8 mouse cellular contexts compared by ENCODE assay signal in the genomic region with DNA sequence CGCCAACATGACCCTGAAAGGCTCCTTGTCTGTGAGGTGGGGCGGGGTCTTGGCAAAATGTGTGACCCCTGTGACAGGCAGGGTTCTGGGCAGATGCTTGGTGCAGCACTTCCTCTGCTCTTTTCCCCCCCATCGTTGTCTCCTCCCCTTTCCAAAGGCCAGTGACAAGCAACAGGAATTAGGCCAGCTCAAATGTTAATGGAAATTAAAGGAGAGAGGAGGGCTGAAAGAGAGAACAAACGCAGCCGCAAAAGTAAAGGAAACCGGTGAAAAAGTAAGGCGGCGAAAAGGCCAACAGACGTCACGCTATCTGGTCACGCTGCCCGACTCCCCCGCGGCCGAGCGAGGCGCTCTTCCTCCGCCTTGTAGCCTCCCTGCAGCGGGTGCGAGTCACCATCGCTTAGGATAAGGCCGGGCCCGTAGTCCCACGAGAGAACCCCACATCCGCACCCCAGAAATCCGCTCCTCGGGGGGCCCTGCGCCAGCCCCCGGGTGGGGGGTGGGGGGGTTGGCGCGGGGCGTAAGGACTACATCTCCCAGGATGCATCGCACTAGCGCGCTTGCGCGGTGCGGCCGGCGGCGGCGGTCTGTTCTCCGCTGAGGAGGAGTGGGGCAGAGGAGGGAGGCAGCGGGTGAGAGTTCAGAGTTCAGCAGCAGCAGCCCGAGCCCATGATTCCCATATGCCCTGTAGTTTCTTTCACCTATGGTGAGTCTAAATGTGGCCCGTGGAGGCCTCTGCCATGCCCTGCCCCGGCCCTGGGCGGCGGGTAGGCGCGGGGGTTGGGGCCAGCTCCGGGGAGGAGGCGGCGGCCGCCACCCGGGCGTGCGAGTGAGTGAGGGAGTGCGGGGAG. TPM values are rescaled to one million over a fixed set of nuclear protein-coding genes. Genes with fewer than 3 reads are reported as not detected.
DNase-seq lines count a peak whose midpoint lies in the region; ATAC-seq and TF ChIP-seq lines count a peak whose summit lies in the region.

A gene (plus strand): TSS at position 590 of the 851 bp plus-strand sequence.

- no peaks in the 10 kb centered on the region for H3K27me3 ChIP-seq in ES-Bruce4 (ENCODE audit: control insufficient read depth, insufficient read depth, low read length, poor library complexity, severe bottlenecking)
- H3K27me3 ChIP-seq in forebrain, embryonic 14.5 days (replicated peaks; ENCODE audit: control insufficient read depth, insufficient read depth, low read length), result no peaks in the 10 kb centered on the region
- no peaks in the 10 kb centered on the region for H3K27me3 ChIP-seq in neural tube, embryonic 15.5 days (replicated peaks)

- peaks cover 3% of the 10 kb centered on the region; the same call in 1 of the 2 replicates for H3K36me3 ChIP-seq in ES-Bruce4 (ENCODE audit: control insufficient read depth, insufficient read depth, low read length, poor library complexity, severe bottlenecking)
- no peaks in the 10 kb centered on the region for H3K36me3 ChIP-seq in forebrain, embryonic 14.5 days (ENCODE audit: control insufficient read depth, insufficient read depth, low read length)
- no peaks in the 10 kb centered on the region for H3K36me3 ChIP-seq in neural tube, embryonic 15.5 days

- H3K9ac ChIP-seq in ES-Bruce4 (ENCODE audit: low read depth, poor library complexity, severe bottlenecking), result peak within 1 kb of the TSS; percentile 98
- H3K9ac ChIP-seq in forebrain, embryonic 14.5 days (ENCODE audit: low read length), result peak within 1 kb of the TSS; percentile 97
- H3K9ac ChIP-seq in neural tube, embryonic 15.5 days (replicated peaks), result peak within 1 kb of the TSS; percentile 94

- no peak for TF ChIP-seq EP300 in ES-Bruce4 (IDR thresholded peaks at IDR 0.05; ENCODE audit: insufficient read depth, low read depth, low read length)

- H3K4me3 ChIP-seq in ES-Bruce4 (ENCODE audit: low read depth, low read length), result peak within 1 kb of the TSS; percentile 98
- H3K4me3 ChIP-seq in forebrain, embryonic 14.5 days (ENCODE audit: low read depth, low read length), result peak within 1 kb of the TSS; percentile 94
- H3K4me3 ChIP-seq in neural tube, embryonic 15.5 days (replicated peaks), result peak within 1 kb of the TSS; percentile 94

- no peak for TF ChIP-seq CTCF in ES-Bruce4 (IDR thresholded peaks at IDR 0.05; ENCODE audit: low read depth, low read length)

- H3K9me3 ChIP-seq in ES-Bruce4 (replicated peaks; ENCODE audit: control insufficient read depth, insufficient read depth, low read length, poor library complexity, severe bottlenecking), result no peaks in the 10 kb centered on the region
- no peaks in the 10 kb centered on the region for H3K9me3 ChIP-seq in forebrain, embryonic 14.5 days (replicated peaks; ENCODE audit: control insufficient read depth, low read length)
- no peaks in the 10 kb centered on the region for H3K9me3 ChIP-seq in neural tube, embryonic 15.5 days (replicated peaks)

- DNase-seq in forebrain, embryonic 14.5 days (ENCODE audit: low spot score), result peak; percentile 93
- peak; percentile 93 to 95 for DNase-seq in heart, postnatal 14 days
- DNase-seq in layer of hippocampus, adult 11-12 months (ENCODE audit: low spot score), result peak; percentile 93
- peak; percentile 91 for DNase-seq in lung, adult 18-20 months
- DNase-seq in testis, postnatal 14 days (ENCODE audit: low spot score), result peak; percentile 95

- under 1% methylated on average over 52 of the region's 59 CpGs for WGBS in forebrain, embryonic 14.5 days
- under 1% methylated on average over 59 of the region's 59 CpGs for WGBS in neural tube, embryonic 15.5 days

- peaks cover 3% of the 10 kb centered on the region for H3K4me1 ChIP-seq in ES-Bruce4 (ENCODE audit: control insufficient read depth, insufficient read depth, low read length)
- H3K4me1 ChIP-seq in forebrain, embryonic 14.5 days (ENCODE audit: control insufficient read depth, insufficient read depth, low read length), result 0 out of 2 replicates have a peak, but pooled peaks cover 3% of the 10 kb centered on the region
- peaks cover 21% of the 10 kb centered on the region for H3K4me1 ChIP-seq in neural tube, embryonic 15.5 days

- peak within 1 kb of the TSS; percentile 74 for H3K4me2 ChIP-seq in forebrain, embryonic 14.5 days (ENCODE audit: low read length)
- H3K4me2 ChIP-seq in neural tube, embryonic 15.5 days, result peak within 1 kb of the TSS; percentile 67

- peak; percentile 65 for TF ChIP-seq POLR2A in ES-Bruce4 (IDR thresholded peaks at IDR 0.05; ENCODE audit: insufficient read depth, low read length)

- ATAC-seq in cerebellum, adult (ENCODE audit: insufficient number of reproducible peaks, low FRiP score, low TSS enrichment), result peak; percentile 86
- ATAC-seq in forebrain, embryonic 14.5 days, result peak; percentile 95
- ATAC-seq in neural tube, embryonic 15.5 days (ENCODE audit: low FRiP score), result peak; percentile 94

- peak within 1 kb of the TSS; percentile 28 for H3K27ac ChIP-seq in ES-Bruce4 (ENCODE audit: insufficient read depth, low read length)
- H3K27ac ChIP-seq in forebrain, embryonic 14.5 days (ENCODE audit: low read depth, low read length), result peak within 1 kb of the TSS; percentile 86
- H3K27ac ChIP-seq in neural tube, embryonic 15.5 days (replicated peaks), result peak within 1 kb of the TSS; percentile 92

- intact Hi-C loops in heart, postnatal 14 days (cut with DNase I), result no loop called here

RNA-seq across cellular contexts. Expression of the gene that starts here (rescaled TPM):
- 124 and 177 TPM in 2 replicates for polyA plus RNA-seq in ES-Bruce4 (2011; ENCODE audit: insufficient read depth, insufficient read length, low read depth, missing spikeins)
- polyA plus RNA-seq in forebrain, embryonic 14.5 days (2014; fragmentation: Nextera tagmentation; extraction: Ambion mirVana), result 169 and 182 TPM in 2 replicates
- total RNA-seq in heart, postnatal 14 days (2021), result 10 to 100 TPM; 83.0 to 89.6 TPM
- 162 and 173 TPM in 2 replicates for polyA plus RNA-seq in neural tube, embryonic 15.5 days (2015; fragmentation: Nextera tagmentation; extraction: Ambion mirVana)

Comparison
In these comparisons a context has a peak if more than half of its experiments do, and no peak if none do; other contexts are left out.
1. Peak in every context shown above with its lines: DNase-seq, ATAC-seq, H3K4me3 ChIP-seq and H3K27ac ChIP-seq.
2. H3K27ac ChIP-seq: peak in every context shown above with its lines; median percentile 92 in neural tube, embryonic 15.5 days; 86 in forebrain, embryonic 14.5 days; 28 in ES-Bruce4.